Mouse (Mus musculus) ES-E14 (cell line): ENCODE measurements around the gene Defb26. TPM values are rescaled to one million over a fixed set of nuclear protein-coding genes. Genes with fewer than 3 reads are reported as not detected.

Experiments used
- DNase-seq: peaks from one replicate; pipeline ENCODE4 v3.0.0-alpha.2; 2013; ENCODE audit warnings: low read depth, low spot score
- H3K27ac ChIP-seq: 2 replicates; pipeline ENCODE4 v1.5.1; 2012; ENCODE audit warnings: low read depth, mild to moderate bottlenecking, low read length, moderate library complexity, mixed read lengths; ENCODE audit not compliant: poor library complexity, insufficient read depth, severe bottlenecking
- H3K36me3 ChIP-seq: 2 replicates; pipeline ENCODE4 v1.6.1; 2012; ENCODE audit warnings: mild to moderate bottlenecking, low read length, moderate library complexity, mixed read lengths; ENCODE audit not compliant: control insufficient read depth, poor library complexity, insufficient read depth, severe bottlenecking
- H3K4me1 ChIP-seq, 2 experiments: fragments of 150-350 bp in 1 of 2; sonication (generic) in 1 of 2; 2 replicates each; pipeline ENCODE4 v1.6.1; 2012; ENCODE audit warnings: low read length in 2 of 2, mild to moderate bottlenecking in 1 of 2, mixed read lengths in 1 of 2; ENCODE audit not compliant: control insufficient read depth in 2 of 2, insufficient read depth in 2 of 2, poor library complexity in 1 of 2
- H3K4me3 ChIP-seq, 2 experiments: fragments of 150-350 bp in 1 of 2; sonication (generic) in 1 of 2; 2 replicates each; pipeline ENCODE4 v1.5.1; 2012; ENCODE audit warnings: low read length in 2 of 2, low read depth in 1 of 2, mild to moderate bottlenecking in 1 of 2, mixed read lengths in 1 of 2; ENCODE audit not compliant: insufficient read depth in 1 of 2, poor library complexity in 1 of 2, severe bottlenecking in 1 of 2
- H3K9ac ChIP-seq: 2 replicates; pipeline ENCODE4 v1.6.1; 2012; ENCODE audit warnings: low read depth, mild to moderate bottlenecking, low read length, mixed read lengths; ENCODE audit not compliant: poor library complexity, insufficient read depth, severe bottlenecking
- H3K9me3 ChIP-seq: fragments of 150-350 bp; sonication (generic); 2 replicates; pipeline ENCODE4 v1.6.1; 2012; ENCODE audit warnings: low read depth, mild to moderate bottlenecking, low read length; ENCODE audit not compliant: control insufficient read depth, insufficient read depth
- CHD2 ChIP-seq: IDR thresholded peaks from 2 replicates; pipeline ENCODE4 v1.6.1; 2014; ENCODE audit warnings: mild to moderate bottlenecking, low read depth, low read length, inconsistent platforms
- HCFC1 ChIP-seq: IDR thresholded peaks from 2 replicates; pipeline ENCODE4 v1.6.1; 2012; ENCODE audit warnings: low read length, inconsistent platforms, borderline replicate concordance; ENCODE audit not compliant: insufficient read depth
- MAFK ChIP-seq: IDR thresholded peaks from 2 replicates; pipeline ENCODE4 v1.6.1; 2014; ENCODE audit warnings: mild to moderate bottlenecking, low read depth, low read length, inconsistent platforms; ENCODE audit not compliant: insufficient read depth
- ZC3H11A ChIP-seq: IDR thresholded peaks from 2 replicates; pipeline ENCODE4 v1.6.1; 2012; ENCODE audit warnings: low read depth, mild to moderate bottlenecking, inconsistent platforms, low read length, borderline replicate concordance
- ZNF384 ChIP-seq: IDR thresholded peaks from 2 replicates; pipeline ENCODE4 v1.6.1; 2012; ENCODE audit warnings: low read depth, low read length, inconsistent platforms
- in situ Hi-C, 2 experiments: fragments of 600-800 bp; cut with MboI; formaldehyde crosslinking; loops; one replicate each; pipeline ENCODE4 v1.15.1; 2025; ENCODE audit warnings: low sequenced_read_pairs in 2 of 2, inconsistent platforms in 1 of 2; ENCODE audit not compliant: unreplicated experiment in 2 of 2
- total RNA-seq: library from RNA; depleted of rRNA; stranded (reverse); fragments of 300-350 nt; gene quantifications from 2 replicates; pipeline ENCODE4 v1.2.3, GENCODE M21; 2012; rRNA removed

The Defb26 gene
- total RNA-seq: not detected in 2 replicates

GRCm38 (mm10) chr2:152511592-152511991, at the start of gene Defb26:
Defb26 (minus strand) TSS chr2:152511692.
- no peak within 1 kb of the TSS for H3K4me3 ChIP-seq
- no peaks in the 10 kb centered on the region for H3K36me3 ChIP-seq
- in situ Hi-C loops: no loop called here
- H3K4me1 ChIP-seq: no peaks in the 10 kb centered on the region
- no peaks in the 10 kb centered on the region for H3K9me3 ChIP-seq
- TF ChIP-seq MAFK (no peak), ZC3H11A (no peak), CHD2 (no peak), ZNF384 (no peak), HCFC1 (no peak)
- DNase-seq: no peak
- H3K9ac ChIP-seq: no peak within 1 kb of the TSS
- no peak within 1 kb of the TSS for H3K27ac ChIP-seq

- H3K4me3 ChIP-seq: no peak overlapping the region
- no peak for TF ChIP-seq ZNF384
- TF ChIP-seq MAFK: no peak
- no peak for TF ChIP-seq CHD2
- no peak for TF ChIP-seq HCFC1
- no peak for TF ChIP-seq ZC3H11A
- no peak for DNase-seq
- in situ Hi-C loops: no loop called here
- H3K36me3 ChIP-seq: no peaks in the 10 kb centered on the region
- H3K27ac ChIP-seq: no peak overlapping the region
- H3K9ac ChIP-seq: no peak overlapping the region
- H3K4me1 ChIP-seq: peaks cover 0 to 3% of the 10 kb centered on the region in 2 experiments; a peak in 1 of 4 replicates
- no peaks in the 10 kb centered on the region for H3K9me3 ChIP-seq
These were observed 45.2 kb upstream of the Defb26 start for GRCm38 (mm10) chr2:152556655-152557054.

- Histone ChIP-seq H3K4me1 (no peaks in the 10 kb centered on the region), H3K9me3 (no peaks in the 10 kb centered on the region), H3K27ac (no peak overlapping the region), H3K36me3 (no peaks in the 10 kb centered on the region), H3K4me3 (no peak overlapping the region), H3K9ac (no peak overlapping the region)
- in situ Hi-C loops: no loop called here
- DNase-seq: peak; percentile 56
- TF ChIP-seq MAFK (no peak), ZNF384 (no peak), CHD2 (no peak), ZC3H11A (no peak), HCFC1 (no peak)
These were observed 42.4 kb upstream of the Defb26 start for GRCm38 (mm10) chr2:152553774-152554423.

GRCm38 (mm10) chr2:152548124-152548523, 36.6 kb upstream of the Defb26 start:
- Histone ChIP-seq H3K9ac (no peak overlapping the region), H3K9me3 (no peaks in the 10 kb centered on the region), H3K4me3 (no peak overlapping the region), H3K27ac (no peak overlapping the region), H3K4me1 (no peaks in the 10 kb centered on the region), H3K36me3 (no peaks in the 10 kb centered on the region)
- TF ChIP-seq ZNF384: no peak
- in situ Hi-C loops: no loop called here
- DNase-seq: no peak

- Histone ChIP-seq H3K27ac (no peak overlapping the region), H3K4me3 (no peak overlapping the region), H3K9ac (no peak overlapping the region), H3K9me3 (no peaks in the 10 kb centered on the region), H3K4me1 (no peaks in the 10 kb centered on the region), H3K36me3 (no peaks in the 10 kb centered on the region)
- TF ChIP-seq ZC3H11A: peak; percentile 44; the same call in 1 of the 2 replicates
- TF ChIP-seq MAFK: no peak
- in situ Hi-C loops: no loop called here
- peak; percentile 42 for DNase-seq
These were observed 33.2 kb upstream of the Defb26 start for GRCm38 (mm10) chr2:152544691-152545090.
